Mouse (Mus musculus) intestine, embryonic 15.5 days (tissue): ENCODE measurements at regions not wholly inside any gene's neighbourhood (a gene's known extent, or its start where the extent isn't known, plus 50 kb on each side); places are given as distances from the start of the nearest gene placed in this dataset.
"Not testable (repeated sequence)": the region's sequence is repeated elsewhere in the genome, so short reads cannot be mapped to it uniquely, and the experiment has no call there.

ENCODE experiments used
- ATAC-seq: fragments of 200-750 bp; cut with Nextera tagmentation; 2 replicates; pipeline ENCODE4 v1.8.0; 2017; ENCODE audit warnings: moderate TSS enrichment, moderate library complexity
- H3K27ac ChIP-seq: fragments of 300-500 bp; sonication (generic); 2 replicates; pipeline ENCODE4 v1.5.1; 2015; ENCODE audit warnings: mild to moderate bottlenecking, inconsistent platforms
- H3K27me3 ChIP-seq: fragments of 300-500 bp; sonication (generic); replicated peaks from 2 replicates; pipeline ENCODE4 v1.6.1; 2015; ENCODE audit warnings: inconsistent platforms
- H3K36me3 ChIP-seq: fragments of 300-500 bp; sonication (generic); 2 replicates; pipeline ENCODE4 v1.6.1; 2015; ENCODE audit warnings: inconsistent platforms
- H3K4me1 ChIP-seq: fragments of 300-500 bp; sonication (generic); replicated peaks from 2 replicates; pipeline ENCODE4 v1.6.1; 2015; ENCODE audit warnings: inconsistent platforms
- H3K4me2 ChIP-seq: fragments of 300-500 bp; sonication (generic); replicated peaks from 2 replicates; pipeline ENCODE4 v1.6.1; 2015; ENCODE audit warnings: mild to moderate bottlenecking, inconsistent platforms
- H3K4me3 ChIP-seq: fragments of 300-500 bp; sonication (generic); replicated peaks from 2 replicates; pipeline ENCODE4 v1.5.1; 2015; ENCODE audit warnings: inconsistent platforms
- H3K9ac ChIP-seq: fragments of 300-500 bp; sonication (generic); 2 replicates; pipeline ENCODE4 v1.6.1; 2015; ENCODE audit warnings: inconsistent platforms
- H3K9me3 ChIP-seq: fragments of 300-500 bp; sonication (generic); 2 replicates; pipeline ENCODE4 v1.6.1; 2016; ENCODE audit warnings: inconsistent platforms
- WGBS: fragments of 180-500 bp; shearing (Covaris S2); methylation state at CpG from one replicate; pipeline ENCODE4 v1.1.7; 2015; 5-methylcytosine and 5-hydroxymethylcytosine counted together

- 71% methylated on average over 8 of the region's 8 CpGs for WGBS
- H3K9me3 ChIP-seq: no peaks in the 10 kb centered on the region
These were observed 188.5 kb downstream of the Utp18 start for GRCm38 (mm10) chr11:93696982-93697541.

GRCm38 (mm10) chr11:93696096-93696890 is 189.3 kb downstream of the Utp18 start:
- 78% methylated on average over 12 of the region's 12 CpGs for WGBS
- Histone ChIP-seq H3K4me2 (no peak overlapping the region), H3K27ac (no peak overlapping the region), H3K4me1 (no peaks in the 10 kb centered on the region), H3K27me3 (no peaks in the 10 kb centered on the region), H3K36me3 (no peaks in the 10 kb centered on the region), H3K4me3 (no peak overlapping the region), H3K9ac (no peak overlapping the region), H3K9me3 (no peaks in the 10 kb centered on the region)
- no peak for ATAC-seq

More at GRCm38 (mm10) chr11:93696982-93697541, 188.5 kb downstream of the Utp18 start:
- H3K9ac ChIP-seq: no peak overlapping the region
- H3K27me3 ChIP-seq: no peaks in the 10 kb centered on the region
- no peaks in the 10 kb centered on the region for H3K4me1 ChIP-seq
- no peak overlapping the region for H3K4me3 ChIP-seq
- H3K36me3 ChIP-seq: no peaks in the 10 kb centered on the region
- no peak for ATAC-seq
- no peak overlapping the region for H3K4me2 ChIP-seq
- no peak overlapping the region for H3K27ac ChIP-seq

GRCm38 (mm10) chr11:93683691-93684090 is 201.9 kb downstream of the Utp18 start:
- H3K9me3 ChIP-seq: no peaks in the 10 kb centered on the region
- H3K27me3 ChIP-seq: no peaks in the 10 kb centered on the region
- H3K27ac ChIP-seq: no peak overlapping the region
- H3K36me3 ChIP-seq: no peaks in the 10 kb centered on the region
- ATAC-seq: no peak
- H3K4me2 ChIP-seq: no peak overlapping the region
- 72% methylated on average over 5 of the region's 5 CpGs for WGBS
- H3K4me1 ChIP-seq: no peaks in the 10 kb centered on the region
- no peak overlapping the region for H3K9ac ChIP-seq
- H3K4me3 ChIP-seq: no peak overlapping the region

DNA sequence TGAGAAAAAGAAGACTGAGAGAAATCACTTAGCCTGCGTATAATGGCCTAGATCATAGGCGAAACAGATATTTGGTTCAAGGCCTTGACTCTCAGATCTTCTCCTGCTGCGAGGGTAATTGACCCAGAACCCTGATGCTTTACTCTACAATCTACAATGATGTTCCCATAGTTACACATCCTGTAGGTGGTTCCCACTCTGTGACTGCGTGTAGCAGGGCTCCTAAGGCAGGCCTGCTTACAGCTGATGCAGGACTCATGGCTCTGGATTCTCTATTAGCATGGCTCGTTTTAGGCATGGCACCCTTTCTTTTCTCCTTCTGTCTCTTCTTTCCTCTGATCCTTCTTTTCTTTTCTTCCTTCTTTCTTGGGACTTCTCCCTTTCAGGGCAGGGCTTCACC is 209.3 kb downstream of the Utp18 start:
- H3K4me3 ChIP-seq: no peak overlapping the region
- no peak overlapping the region for H3K4me2 ChIP-seq
- no peak overlapping the region for H3K27ac ChIP-seq
- H3K36me3 ChIP-seq: no peaks in the 10 kb centered on the region
- no peaks in the 10 kb centered on the region for H3K27me3 ChIP-seq
- 83% methylated on average over 5 of the region's 5 CpGs for WGBS
- H3K9me3 ChIP-seq: no peaks in the 10 kb centered on the region
- no peak overlapping the region for H3K9ac ChIP-seq
- ATAC-seq: no peak
- H3K4me1 ChIP-seq: no peaks in the 10 kb centered on the region

- Histone ChIP-seq H3K9ac (no peak overlapping the region), H3K27ac (no peak overlapping the region), H3K4me3 (no peak overlapping the region), H3K4me2 (no peak overlapping the region), H3K9me3 (no peaks in the 10 kb centered on the region), H3K27me3 (no peaks in the 10 kb centered on the region), H3K36me3 (no peaks in the 10 kb centered on the region), H3K4me1 (no peaks in the 10 kb centered on the region)
- 62% methylated on average over 3 of the region's 3 CpGs for WGBS
- ATAC-seq: no peak
These were observed 213.5 kb downstream of the Utp18 start for GRCm38 (mm10) chr11:93672025-93672424.

GRCm38 (mm10) chr11:93661657-93662056 is 223.9 kb downstream of the Utp18 start:
- Histone ChIP-seq H3K27me3 (no peaks in the 10 kb centered on the region), H3K9ac (no peak overlapping the region), H3K9me3 (no peaks in the 10 kb centered on the region), H3K4me3 (no peak overlapping the region), H3K36me3 (no peaks in the 10 kb centered on the region), H3K27ac (no peak overlapping the region), H3K4me2 (no peak overlapping the region), H3K4me1 (no peaks in the 10 kb centered on the region)
- no peak for ATAC-seq
- 74% methylated on average over 2 of the region's 2 CpGs for WGBS

DNA sequence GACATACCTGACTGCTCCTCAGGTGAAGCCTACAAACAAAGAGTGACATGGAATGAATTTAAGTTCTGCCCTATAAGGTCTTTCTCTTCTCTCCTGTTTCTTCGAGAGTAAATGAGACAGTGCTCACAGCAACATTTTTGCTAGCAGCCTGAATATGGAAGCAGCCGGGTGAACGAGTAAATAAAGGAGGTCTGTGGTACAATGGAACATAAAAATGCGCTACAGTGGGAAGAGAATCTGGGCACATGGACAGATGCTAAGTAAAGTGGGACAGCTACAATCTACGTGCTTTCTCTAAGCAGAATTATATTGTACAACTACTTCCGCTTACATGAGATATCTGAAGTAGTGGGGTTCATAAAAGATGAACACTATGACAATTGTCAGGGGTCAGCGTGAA is 225.2 kb downstream of the Utp18 start:
- H3K4me2 ChIP-seq: no peak overlapping the region
- H3K36me3 ChIP-seq: no peaks in the 10 kb centered on the region
- H3K4me1 ChIP-seq: no peaks in the 10 kb centered on the region
- no peak overlapping the region for H3K27ac ChIP-seq
- no peaks in the 10 kb centered on the region for H3K27me3 ChIP-seq
- H3K9me3 ChIP-seq: no peaks in the 10 kb centered on the region
- ATAC-seq: no peak
- H3K9ac ChIP-seq: no peak overlapping the region
- no peak overlapping the region for H3K4me3 ChIP-seq
- WGBS: 88% methylated on average over 7 of the region's 7 CpGs

DNA sequence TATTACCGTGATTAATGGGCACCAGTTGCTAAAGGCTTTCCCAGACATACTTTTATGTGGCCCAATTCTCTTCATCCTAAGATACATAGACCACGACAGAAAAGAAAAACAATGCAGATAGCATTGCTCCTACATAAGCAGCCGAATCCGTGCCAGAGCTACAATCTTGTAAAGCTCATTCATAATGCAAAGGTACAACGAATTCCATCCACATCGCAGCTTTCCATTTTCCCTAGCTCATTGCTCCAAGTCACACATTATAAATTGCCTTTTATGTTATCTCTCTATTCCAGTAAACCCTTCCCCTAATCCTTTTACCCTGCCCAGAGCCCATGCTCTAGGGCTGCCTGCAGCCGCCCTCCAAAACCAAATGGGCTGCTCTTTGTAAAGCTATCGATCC is 226.8 kb downstream of the Utp18 start:
- H3K36me3 ChIP-seq: no peaks in the 10 kb centered on the region
- H3K27ac ChIP-seq: no peak overlapping the region
- no peak overlapping the region for H3K9ac ChIP-seq
- H3K4me1 ChIP-seq: no peaks in the 10 kb centered on the region
- H3K4me2 ChIP-seq: no peak overlapping the region
- no peak for ATAC-seq
- WGBS: 70% methylated on average over 8 of the region's 8 CpGs
- no peak overlapping the region for H3K4me3 ChIP-seq
- no peaks in the 10 kb centered on the region for H3K9me3 ChIP-seq
- H3K27me3 ChIP-seq: no peaks in the 10 kb centered on the region

DNA sequence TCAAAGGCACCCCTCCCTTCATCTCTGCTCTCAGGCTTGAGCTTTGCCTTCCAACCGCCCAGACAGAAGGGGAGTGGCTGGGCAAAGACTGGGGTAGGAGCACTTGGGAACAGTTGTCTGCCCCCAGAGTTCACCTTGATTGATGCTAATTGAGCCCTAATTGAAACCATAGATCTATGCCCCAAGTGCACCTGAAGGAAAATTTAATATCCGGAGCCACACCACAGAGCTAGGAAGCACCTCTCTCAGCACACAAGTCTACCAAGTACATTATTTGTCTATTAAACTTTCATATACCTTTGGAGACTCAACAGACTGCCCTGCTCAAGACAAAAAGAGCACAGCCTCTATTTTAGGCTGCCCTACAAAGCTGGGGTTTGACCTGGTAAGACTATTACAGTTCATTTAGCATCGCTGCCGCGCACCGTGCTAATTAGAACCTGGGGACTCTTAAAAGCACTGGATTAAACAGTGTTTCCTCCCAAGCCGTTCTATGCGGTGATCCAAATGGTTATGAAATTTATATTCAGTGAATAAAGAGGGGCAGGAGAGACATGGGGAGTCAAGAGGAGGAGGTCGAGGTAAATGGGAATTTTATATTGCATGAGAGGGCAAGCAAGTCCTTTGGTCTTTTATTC is 229.8 kb downstream of the Utp18 start:
- no peak for ATAC-seq
- H3K4me3 ChIP-seq: no peak overlapping the region
- H3K4me2 ChIP-seq: no peak overlapping the region
- H3K9ac ChIP-seq: no peak overlapping the region
- no peaks in the 10 kb centered on the region for H3K36me3 ChIP-seq
- no peaks in the 10 kb centered on the region for H3K4me1 ChIP-seq
- no peaks in the 10 kb centered on the region for H3K9me3 ChIP-seq
- H3K27me3 ChIP-seq: no peaks in the 10 kb centered on the region
- no peak overlapping the region for H3K27ac ChIP-seq
- 88% methylated on average over 9 of the region's 9 CpGs for WGBS

DNA sequence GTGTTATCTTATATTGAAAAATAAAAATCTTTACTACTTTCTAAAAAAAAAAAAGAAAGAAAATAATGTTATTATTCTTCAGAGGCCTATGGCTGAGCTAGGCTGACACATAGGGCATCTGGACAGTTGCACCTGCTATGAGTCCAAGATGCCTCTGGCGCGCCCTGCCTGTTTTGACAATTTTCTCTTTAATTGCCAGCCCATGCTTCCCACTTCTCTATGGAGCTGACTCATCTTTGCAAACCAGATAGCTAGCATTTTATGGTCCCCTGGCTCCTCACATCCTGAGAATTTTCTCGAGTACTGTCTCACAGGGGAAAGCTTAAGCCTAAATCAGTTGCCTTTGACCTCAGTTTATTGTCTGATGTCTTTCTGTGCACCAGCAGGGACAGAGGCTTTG is 232.2 kb downstream of the Utp18 start:
- no peak for ATAC-seq
- 72% methylated on average over 3 of the region's 3 CpGs for WGBS
- no peaks in the 10 kb centered on the region for H3K9me3 ChIP-seq

DNA sequence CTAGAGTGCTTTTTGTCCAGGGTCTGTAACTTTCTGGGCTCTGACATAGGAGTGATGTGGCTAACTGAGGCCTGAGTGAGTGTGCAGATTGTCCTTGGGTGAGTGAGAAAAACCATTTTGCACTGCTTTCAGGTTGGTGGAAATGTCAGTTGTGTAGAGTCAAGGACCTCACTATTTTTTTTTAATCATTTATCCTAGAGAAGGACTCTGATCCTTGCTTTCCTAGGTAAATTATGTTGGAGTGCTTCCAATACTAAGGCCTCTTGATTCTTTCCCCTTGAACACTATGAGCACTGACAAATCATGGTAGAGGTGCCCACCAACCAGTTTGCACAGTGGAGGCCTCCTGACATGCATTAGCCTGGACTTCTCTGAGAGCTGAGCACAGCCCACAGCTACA is 233.6 kb downstream of the Utp18 start:
- H3K36me3 ChIP-seq, H3K4me2 ChIP-seq, H3K27me3 ChIP-seq, H3K4me3 ChIP-seq, H3K4me1 ChIP-seq, H3K9ac ChIP-seq, H3K9me3 ChIP-seq, H3K27ac ChIP-seq, ATAC-seq: not testable (repeated sequence)

More for the DNA sequence above, 232.2 kb downstream of the Utp18 start:
- Histone ChIP-seq H3K36me3 (no peaks in the 10 kb centered on the region), H3K4me3 (no peak overlapping the region), H3K4me1 (no peaks in the 10 kb centered on the region), H3K9ac (no peak overlapping the region), H3K27ac (no peak overlapping the region), H3K4me2 (no peak overlapping the region), H3K27me3 (no peaks in the 10 kb centered on the region)
